Comparison of ENCODE assay signal across 8 mouse cellular contexts in the genomic region with DNA sequence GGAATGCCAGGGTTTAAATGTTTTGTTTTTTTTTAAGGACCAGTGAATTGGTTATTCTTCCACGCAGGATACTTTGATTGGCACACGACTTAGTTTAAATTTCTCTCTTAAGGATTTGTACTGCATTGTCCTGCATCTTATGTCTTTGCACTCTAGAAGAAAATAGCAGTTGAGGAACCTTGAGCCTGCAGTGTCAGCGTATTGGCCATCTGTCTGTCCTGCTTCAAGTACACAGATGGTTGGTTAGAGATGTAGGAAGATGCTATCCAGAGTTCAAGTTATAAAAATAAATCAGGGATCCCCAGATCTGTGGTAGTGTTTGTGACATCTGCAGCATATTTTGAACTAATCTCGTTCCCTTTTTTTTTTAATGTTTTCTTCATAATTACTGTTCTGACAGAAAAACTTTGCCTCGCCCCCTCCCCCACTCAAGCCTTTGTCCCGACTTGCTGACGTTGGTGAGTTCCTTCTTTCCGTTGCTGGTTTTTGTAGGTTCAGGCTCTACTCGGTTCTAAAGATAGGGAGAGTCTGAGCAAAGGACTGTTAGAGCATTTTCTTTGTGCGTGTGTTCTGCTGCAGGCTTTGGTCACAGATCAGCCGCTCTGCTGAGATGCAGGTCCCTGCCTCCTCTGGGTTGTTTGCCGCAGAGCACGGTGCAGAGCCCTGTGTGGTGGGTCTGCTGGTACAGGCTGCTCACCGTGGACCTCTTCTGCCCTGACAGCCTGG. TPM values are rescaled to one million over a fixed set of nuclear protein-coding genes. Genes with fewer than 3 reads are reported as not detected.
DNase-seq lines count a peak whose midpoint lies in the region; ATAC-seq and TF ChIP-seq lines count a peak whose summit lies in the region.

No protein-coding gene starts in this region.

- peak overlapping the region; percentile 53 for H3K4me2 ChIP-seq in midbrain, postnatal 0 days (ENCODE audit: low read depth, low read length, poor library complexity, severe bottlenecking)

- no peak for TF ChIP-seq CTCF in MEL (IDR thresholded peaks at IDR 0.05 in 2 of 3, conservative IDR thresholded peaks at IDR 0.05 in 1 of 3; ENCODE audit: control insufficient read depth in 1 of 3, insufficient read depth in 1 of 3, low read depth in 2 of 3, low read length in 3 of 3, poor library complexity in 1 of 3, severe bottlenecking in 1 of 3)
- TF ChIP-seq CTCF in midbrain, postnatal 0 days (IDR thresholded peaks at IDR 0.05), result no peak

- no peak overlapping the region for H3K9ac ChIP-seq in MEL (ENCODE audit: control insufficient read depth, low read depth, low read length, poor library complexity, severe bottlenecking)
- 0 out of 2 replicates have a peak overlapping the region, but pooled peaks have one; percentile 29 for H3K9ac ChIP-seq in midbrain, postnatal 0 days (replicated peaks; ENCODE audit: low read length, poor library complexity, severe bottlenecking)

- H3K27ac ChIP-seq in MEL (ENCODE audit: control insufficient read depth, low read depth, low read length), result 0 out of 2 replicates have a peak overlapping the region, but pooled peaks have one; percentile 11
- peak overlapping the region; percentile 100 for H3K27ac ChIP-seq in forebrain, embryonic 10.5 days
- no peak overlapping the region for H3K27ac ChIP-seq in midbrain, postnatal 0 days (ENCODE audit: low read depth, low read length)

- H3K79me2 ChIP-seq in MEL (ENCODE audit: control insufficient read depth, insufficient read depth, low read length, poor library complexity), result peaks cover 34% of the 10 kb centered on the region

- H3K36me3 ChIP-seq in MEL (ENCODE audit: control insufficient read depth in 1 of 2, insufficient read depth in 2 of 2, low read length in 2 of 2), result peaks cover 0 to 24% of the 10 kb centered on the region in 2 experiments; a peak in 2 of 4 replicates
- H3K36me3 ChIP-seq in forebrain, embryonic 10.5 days (replicated peaks), result peaks cover 6% of the 10 kb centered on the region; the same call in 1 of the 2 replicates
- H3K36me3 ChIP-seq in midbrain, postnatal 0 days (ENCODE audit: insufficient read depth, low read length), result no peaks in the 10 kb centered on the region

- no peaks in the 10 kb centered on the region for H3K9me3 ChIP-seq in MEL (replicated peaks; ENCODE audit: insufficient read depth, low read length)
- no peaks in the 10 kb centered on the region for H3K9me3 ChIP-seq in forebrain, embryonic 10.5 days
- H3K9me3 ChIP-seq in midbrain, postnatal 0 days (ENCODE audit: low read length), result no peaks in the 10 kb centered on the region

- peaks cover 7 to 22% of the 10 kb centered on the region in 2 experiments for H3K4me1 ChIP-seq in MEL (ENCODE audit: control insufficient read depth in 1 of 2, insufficient read depth in 2 of 2, low read length in 2 of 2)
- H3K4me1 ChIP-seq in forebrain, embryonic 10.5 days, result peaks cover 33% of the 10 kb centered on the region
- H3K4me1 ChIP-seq in midbrain, postnatal 0 days (ENCODE audit: insufficient read depth, low read length), result peaks cover 10% of the 10 kb centered on the region

- ATAC-seq in midbrain, postnatal 0 days (ENCODE audit: low FRiP score), result no peak
- ATAC-seq in monocyte, adult 5-6 weeks (replicated peaks; ENCODE audit: insufficient number of reproducible peaks, low FRiP score, low TSS enrichment, poor library complexity, severe bottlenecking), result no peak

- H3K27me3 ChIP-seq in MEL (ENCODE audit: control insufficient read depth in 1 of 2, insufficient read depth in 2 of 2, low read length in 2 of 2), result no peaks in the 10 kb centered on the region
- peaks cover 8% of the 10 kb centered on the region for H3K27me3 ChIP-seq in forebrain, embryonic 10.5 days (ENCODE audit: poor library complexity, severe bottlenecking)
- no peaks in the 10 kb centered on the region; the same call in 1 of the 2 replicates for H3K27me3 ChIP-seq in midbrain, postnatal 0 days (ENCODE audit: insufficient read depth, low read length)

- TF ChIP-seq RAD21 in MEL (IDR thresholded peaks at IDR 0.05; ENCODE audit: low read depth, low read length), result no peak

- no peak overlapping the region for H3K4me3 ChIP-seq in MEL (ENCODE audit: control insufficient read depth in 1 of 2, insufficient read depth in 1 of 2, low read depth in 2 of 2, low read length in 2 of 2)
- H3K4me3 ChIP-seq in forebrain, embryonic 10.5 days, result peak overlapping the region; percentile 94
- peak overlapping the region; percentile 96 for H3K4me3 ChIP-seq in midbrain, postnatal 0 days (ENCODE audit: low read depth, low read length)

- WGBS in forebrain, embryonic 10.5 days, result 41% methylated on average over 14 of the region's 14 CpGs
- WGBS in midbrain, postnatal 0 days, result 19% methylated on average over 14 of the region's 14 CpGs

- TF ChIP-seq EP300 in MEL (IDR thresholded peaks at IDR 0.05; ENCODE audit: low read depth in 1 of 2, low read length in 2 of 2), result no peak

- peak; percentile 45 for DNase-seq in kidney, postnatal 10 days
- no peak for DNase-seq in kidney, adult 9 months
- peak; percentile 49 for DNase-seq in MEL (ENCODE audit: low read depth, low spot score)
- DNase-seq in forebrain, embryonic 10.5 days (ENCODE audit: extremely low spot score, low spot score), result no peak
- peak; percentile 72 for DNase-seq in induced T-regulatory cell, adult 2 months (ENCODE audit: low read depth)
- peak; percentile 24 for DNase-seq in midbrain, postnatal 0 days (ENCODE audit: low spot score)
- DNase-seq in urinary bladder, postnatal 10 days (ENCODE audit: low spot score), result no peak

- no peak for TF ChIP-seq POLR2A in MEL (IDR thresholded peaks at IDR 0.05; ENCODE audit: control insufficient read depth in 1 of 2, insufficient read depth in 1 of 2, low read depth in 1 of 2, low read length in 2 of 2, poor library complexity in 1 of 2)

TF ChIP-seq in MEL, 35 proteins besides CTCF, POLR2A, EP300 and RAD21:
- TF ChIP-seq HCFC1 (IDR thresholded peaks at IDR 0.05; ENCODE audit: low read depth, low read length) (peak; percentile 43; the same call in 1 of the 2 replicates), BHLHE40 (IDR thresholded peaks at IDR 0.05; ENCODE audit: borderline replicate concordance, low read depth, low read length) (0 out of 2 replicates have a peak, but pooled peaks have one; percentile 4), TAL1 (IDR thresholded peaks at IDR 0.05; ENCODE audit: low read length) (no peak)

RNA-seq across cellular contexts. Expression of a gene that starts 2.2 kb away (rescaled TPM):
- total RNA-seq in MEL (2012; rRNA removed), result 15.4 and 17.8 TPM in 2 replicates
- polyA plus RNA-seq in MEL (2012; ENCODE audit: insufficient read depth in 1 of 2, insufficient read length in 2 of 2, low read depth in 1 of 2, low replicate concordance in 2 of 2, missing spikeins in 1 of 2), result 10 to 100 TPM; 13.9 to 68.9 TPM
- polyA plus RNA-seq in forebrain, embryonic 10.5 days (2016; fragmentation: Nextera tagmentation; extraction: Ambion mirVana), result 15.2 and 17.4 TPM in 2 replicates
- 44.1 and 44.8 TPM in 2 replicates for total RNA-seq in midbrain, postnatal 0 days (2014; rRNA removed)
- polyA plus RNA-seq in midbrain, postnatal 0 days (2015; fragmentation: Nextera tagmentation; extraction: Ambion mirVana), result 8.0 and 10.5 TPM in 2 replicates
- total RNA-seq in monocyte, adult 5-6 weeks (2017), result 11.9 to 22.4 TPM (median 12.8 TPM) in 3 replicates

Comparison
In these comparisons a context has a peak if more than half of its experiments do, and no peak if none do; other contexts are left out.
1. DNase-seq: peak in kidney, postnatal 10 days (single experiment), MEL (single experiment), induced T-regulatory cell, adult 2 months (single experiment) and midbrain, postnatal 0 days (single experiment); none in kidney, adult 9 months (single experiment), forebrain, embryonic 10.5 days (single experiment) and urinary bladder, postnatal 10 days (single experiment).
2. H3K4me3 ChIP-seq: peak in forebrain, embryonic 10.5 days (single experiment) and midbrain, postnatal 0 days (single experiment); none in MEL (0 of 2).